Mouse (Mus musculus): ENCODE measurements at regions not wholly inside any gene's neighbourhood (a gene's known extent, or its start where the extent isn't known, plus 50 kb on each side); places are given as distances from the start of the nearest gene placed in this dataset.
"Not testable (repeated sequence)": the region's sequence is repeated elsewhere in the genome, so short reads cannot be mapped to it uniquely, and the experiment has no call there.

DNA sequence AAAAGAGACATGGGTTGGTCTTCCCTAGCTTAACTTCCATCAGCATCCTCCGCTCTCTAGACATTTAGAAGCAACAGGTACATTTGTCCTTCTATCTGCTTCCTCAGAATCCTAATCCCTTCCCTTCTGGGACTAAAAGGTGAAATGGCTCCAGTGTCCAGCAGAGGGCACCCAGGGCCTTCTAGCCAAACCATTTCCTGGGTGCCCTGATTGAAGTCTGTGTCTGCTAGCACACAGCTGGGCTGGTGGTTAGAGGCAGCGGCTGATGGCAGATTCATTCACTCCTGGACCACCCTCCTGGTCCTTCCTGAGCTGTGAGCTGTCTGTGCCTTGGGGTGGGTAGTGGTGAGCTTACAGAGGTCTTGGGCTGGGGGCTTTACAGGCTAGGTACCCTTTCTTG lies 76.5 kb upstream of the Col13a1 start:
- DNase-seq: peak; percentile 54

DNA sequence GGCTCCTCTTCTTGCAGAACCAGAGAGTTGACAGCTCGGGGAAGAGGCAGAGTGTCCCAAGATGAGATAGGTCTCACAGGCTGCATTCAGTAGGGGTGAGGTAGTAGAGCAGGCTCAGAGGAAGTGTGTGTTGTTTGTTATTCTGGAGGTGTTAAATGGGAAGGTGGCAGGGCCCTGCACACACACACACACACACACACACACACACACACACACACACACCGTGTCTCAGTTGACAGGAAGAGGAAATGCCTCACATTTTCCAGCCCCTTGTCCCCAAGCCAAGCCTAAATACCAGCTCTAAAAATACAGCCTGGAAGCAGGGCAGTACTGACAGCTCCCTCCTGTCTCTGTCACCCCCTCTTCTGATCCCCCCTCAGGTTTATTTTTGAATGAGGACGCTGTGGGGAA lies 70.9 kb upstream of the Col13a1 start:
- peak; percentile 7 for DNase-seq

DNA sequence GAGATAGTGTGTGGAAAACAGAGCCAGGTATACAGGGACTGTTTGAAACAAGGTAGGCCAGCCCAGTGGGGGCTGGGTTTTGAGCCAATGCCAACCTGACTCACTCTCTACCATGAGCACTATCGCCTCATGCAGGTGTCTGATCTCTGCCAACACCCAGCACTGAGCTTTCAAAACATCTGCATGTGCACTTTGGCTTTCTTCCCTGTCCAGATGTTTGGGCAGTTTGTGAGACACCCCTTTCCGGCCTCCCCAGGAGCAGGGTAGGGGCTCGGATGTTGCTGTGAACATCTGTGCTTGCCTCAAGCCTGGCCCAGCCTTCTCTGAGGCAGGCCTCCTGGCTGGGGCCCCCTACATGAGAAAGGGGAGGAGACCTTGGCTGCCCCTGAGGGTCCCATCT lies 65.5 kb upstream of the Col13a1 start:
- no peak for DNase-seq

DNA sequence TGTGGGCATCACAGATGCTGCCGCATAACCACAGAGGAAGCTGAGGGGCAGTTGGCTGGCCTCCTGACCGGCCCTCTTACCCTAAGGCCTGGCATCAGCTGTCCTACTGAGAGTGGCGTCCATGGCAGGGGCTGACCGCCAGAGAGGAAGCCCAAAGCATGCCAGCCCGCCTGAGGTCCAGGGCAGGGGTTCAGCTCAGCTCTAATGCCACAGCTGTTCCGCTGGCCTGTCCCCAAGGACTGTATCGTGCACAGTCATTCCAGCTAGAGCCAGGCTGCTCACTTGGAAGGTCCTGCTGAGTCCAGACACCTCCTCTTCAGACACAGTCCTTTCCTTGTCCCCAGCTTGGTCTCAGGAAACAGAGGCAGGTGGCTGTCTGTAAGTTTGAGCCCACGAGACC lies 61.0 kb upstream of the Col13a1 start:
- no peak for DNase-seq

DNA sequence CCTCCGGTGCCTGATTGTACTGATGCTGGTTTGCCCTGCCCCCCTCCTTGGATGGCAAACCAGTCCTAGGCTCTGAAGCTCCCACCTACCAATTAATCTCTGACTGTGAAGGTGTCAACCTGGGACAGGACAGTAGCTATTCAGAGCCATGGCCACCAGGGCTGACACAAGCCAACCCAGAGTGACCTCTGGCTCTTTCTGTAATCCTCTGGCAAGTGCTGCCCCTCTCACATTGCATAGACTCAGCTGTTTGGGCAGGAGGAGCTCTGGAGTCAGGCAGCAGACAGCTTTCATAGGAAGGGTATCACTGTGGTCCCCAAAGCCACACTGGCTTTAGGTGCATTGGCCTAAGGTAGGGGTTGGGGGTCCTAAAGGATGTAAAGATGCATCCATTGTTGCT lies 59.7 kb upstream of the Col13a1 start:
- no peak for DNase-seq

DNA sequence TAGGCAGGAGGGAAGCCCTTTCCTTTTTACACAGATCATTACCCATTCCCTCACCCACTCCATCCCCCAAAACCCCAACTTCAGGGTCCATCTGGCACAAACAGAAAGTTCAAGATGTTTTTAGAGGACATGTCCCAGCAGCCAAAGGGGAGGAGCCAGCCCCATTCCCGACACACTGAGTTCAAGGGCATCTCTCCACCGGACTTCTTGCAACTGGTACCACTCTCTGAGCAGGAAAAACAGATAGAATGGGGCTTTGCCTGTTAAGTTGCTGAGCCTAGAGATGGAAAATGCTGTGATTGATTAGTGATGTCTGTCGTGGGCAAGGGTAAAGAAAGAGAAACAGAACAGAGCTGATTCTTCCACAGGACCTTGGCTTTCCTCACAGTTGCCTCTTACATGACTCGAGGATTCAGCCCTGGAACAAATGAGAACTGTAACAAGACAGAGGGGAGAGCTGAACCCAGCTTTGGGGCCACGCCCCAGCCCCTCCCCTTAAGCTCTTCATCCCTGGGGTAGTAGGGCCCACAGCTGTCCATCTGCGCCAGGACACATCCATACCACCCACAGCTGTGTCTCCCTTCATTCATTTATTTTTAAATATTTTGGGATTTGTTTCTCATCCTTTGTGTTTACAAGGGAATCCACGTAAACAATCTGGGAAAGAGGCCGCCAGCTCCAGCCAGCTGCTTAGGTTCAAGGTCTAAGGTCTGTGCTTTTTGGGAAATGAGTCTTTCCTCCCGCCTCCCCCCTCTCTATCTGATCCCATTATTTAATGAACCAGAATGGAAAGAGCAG lies 58.7 kb upstream of the Col13a1 start:
- DNase-seq: no peak

DNA sequence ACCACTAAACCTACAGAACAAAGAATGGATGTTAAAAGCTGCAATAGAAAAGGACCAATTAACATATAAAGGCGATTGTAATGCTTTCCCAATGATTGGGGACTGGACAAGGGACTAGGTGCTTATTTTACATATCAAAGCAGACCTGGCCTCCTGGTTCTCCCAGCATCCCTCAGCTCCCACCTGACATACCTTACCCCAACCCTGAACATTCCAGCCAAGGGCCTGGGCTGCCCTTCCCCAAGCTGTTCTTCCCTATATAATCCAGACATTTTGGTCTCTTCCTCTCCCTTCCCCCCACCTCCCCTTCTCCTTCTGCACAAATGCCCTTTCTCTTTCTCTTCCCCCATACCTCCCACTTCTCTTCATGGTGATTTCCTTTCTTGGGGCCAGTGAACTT lies 57.9 kb upstream of the Col13a1 start:
- no peak for DNase-seq

DNA sequence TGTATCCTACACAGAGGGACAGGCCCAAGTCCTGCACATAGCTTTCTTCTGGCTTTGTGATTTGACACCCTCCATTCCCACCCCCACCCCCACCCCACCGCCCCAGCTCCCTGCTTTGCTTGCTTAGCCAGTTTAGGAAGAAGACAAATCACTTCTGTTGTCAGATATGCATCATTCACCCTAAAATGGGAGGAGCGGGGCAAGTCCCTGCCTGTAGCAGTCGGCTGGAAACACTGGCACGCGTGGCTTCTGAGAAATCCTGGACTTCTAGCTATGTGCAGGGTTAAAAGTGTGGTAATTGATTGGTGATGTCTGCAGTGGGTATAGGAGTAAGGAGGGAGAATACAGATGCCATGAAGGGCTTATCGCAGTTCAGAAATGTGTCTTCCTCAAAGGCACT lies 55.4 kb upstream of the Col13a1 start:
- no peak for DNase-seq

DNA sequence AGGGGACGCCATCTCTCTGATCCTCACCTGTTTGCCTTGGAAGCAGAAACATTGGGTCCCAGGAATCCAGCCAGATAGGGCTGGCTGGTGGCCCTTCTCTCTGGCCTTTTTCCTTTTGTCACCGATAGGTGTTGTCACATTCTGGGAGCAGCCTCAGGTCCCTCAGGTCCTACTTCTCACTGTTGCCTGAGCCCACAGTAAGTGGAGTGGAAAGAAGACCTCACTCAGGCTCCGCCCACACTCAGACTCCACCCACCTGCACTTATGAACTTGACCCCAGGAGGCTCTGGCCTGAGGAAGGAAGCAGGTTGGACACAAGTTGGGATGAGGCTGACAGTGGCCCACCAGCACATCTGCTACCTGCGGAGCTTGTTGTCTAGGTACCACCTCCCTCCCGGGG lies 54.8 kb upstream of the Col13a1 start:
- DNase-seq: no peak

DNA sequence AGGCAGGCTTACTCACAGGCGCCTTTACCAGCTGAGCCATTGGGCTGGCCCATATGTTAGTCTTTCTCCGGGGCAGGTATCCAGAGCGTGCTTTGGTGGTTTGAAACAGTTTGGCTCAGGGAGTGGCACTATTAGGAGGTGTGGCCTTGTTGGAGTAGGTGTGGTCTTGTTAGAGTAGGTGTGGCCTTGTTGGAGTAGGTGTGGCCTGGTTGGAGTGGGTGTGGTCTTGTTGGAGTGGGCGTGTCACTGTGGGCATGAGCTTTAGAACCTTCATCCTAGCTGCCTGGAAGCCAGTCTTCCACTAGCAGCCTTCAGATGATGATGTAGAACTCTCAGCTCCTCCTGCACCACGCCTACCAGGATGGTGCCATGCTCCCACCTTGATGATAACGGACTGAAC lies 53.1 kb upstream of the Col13a1 start:
- DNase-seq: not testable (repeated sequence)

DNA sequence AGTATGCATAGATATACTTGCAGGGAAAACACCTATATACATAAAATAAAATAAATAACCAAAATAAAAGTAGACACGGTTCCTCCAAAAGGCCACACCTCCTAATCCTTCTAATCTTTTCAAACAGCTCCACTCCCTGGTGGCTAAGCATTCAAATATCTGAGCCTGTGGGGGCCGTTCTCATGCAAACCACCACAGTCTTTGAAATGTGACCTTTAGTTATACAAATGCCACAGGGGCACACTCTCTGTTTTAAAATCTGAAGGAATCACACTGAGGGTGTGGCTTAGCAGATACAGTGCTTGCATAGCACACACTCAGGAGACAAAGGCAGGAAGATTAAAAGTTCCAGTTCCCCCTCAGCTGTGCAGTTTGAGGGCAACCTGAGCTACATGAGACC lies 50.4 kb upstream of the Col13a1 start:
- no peak for DNase-seq

Measured in adrenal gland, postnatal 25 days (tissue).